Mouse (Mus musculus) CD4-positive naive resting alpha-beta T cell, adult 76 days (primary cell): ENCODE data around the gene Fam170b. TPM values are rescaled to one million over a fixed set of nuclear protein-coding genes. Genes with fewer than 3 reads are reported as not detected.

Experiments used
- total RNA-seq: library from RNA; stranded (reverse); gene quantifications from one replicate; pipeline ENCODE4 v1.2.4, GENCODE M21; 2023

Fam170b gene
- total RNA-seq = not detected

GRCm38 (mm10) chr14:32833847-32834246 is at the start of gene Fam170b:
Fam170b (plus strand) TSS chr14:32833962.

GRCm38 (mm10) chr14:32785556-32786130 is 48.1 kb upstream of the Fam170b start, which contains the start of gene Tmem273:
Tmem273 (plus strand) TSS chr14:32785963.

GRCm38 (mm10) chr14:32856681-32857328 is 23.0 kb downstream of the Fam170b start, which contains the start of gene Vstm4:
Vstm4 (plus strand) TSS chr14:32856756.

Other genes with a start within 250 kb of the Fam170b start
- gene Prrxl1, start 234.6 kb upstream of the Fam170b start, total RNA-seq = not detected
- gene 3425401B19Rik, start 148.7 kb upstream of the Fam170b start, total RNA-seq = not detected
- gene Tmem273, start 48.0 kb upstream of the Fam170b start, total RNA-seq = 0.67 TPM
- 0.26 TPM for gene Vstm4, start 22.8 kb downstream of the Fam170b start, total RNA-seq
- gene Lrrc18, start 157.4 kb downstream of the Fam170b start, total RNA-seq = not detected